Mouse (Mus musculus) ovary, postnatal 10 days (tissue): ENCODE measurements around the gene Hbb-bs.
"Not testable (repeated sequence)": the region's sequence is repeated elsewhere in the genome, so short reads cannot be mapped to it uniquely, and the experiment has no call there.

Experiments
- DNase-seq: peaks from one replicate; pipeline ENCODE4 v3.0.0; 2022; ENCODE audit warnings: low spot score

Gene Hbb-bs

GRCm38 (mm10) chr7:103811223-103811845 lies 16.6 kb downstream of the Hbb-bs start:
- no peak for DNase-seq

- DNase-seq: no peak
Observed at GRCm38 (mm10) chr7:103810746-103811145, 17.1 kb downstream of the Hbb-bs start.

- DNase-seq: no peak
Observed at GRCm38 (mm10) chr7:103810296-103810695, 17.6 kb downstream of the Hbb-bs start.

- no peak for DNase-seq
Observed at GRCm38 (mm10) chr7:103809801-103810155, 18.1 kb downstream of the Hbb-bs start.

GRCm38 (mm10) chr7:103808971-103809800 lies 18.7 kb downstream of the Hbb-bs start:
- DNase-seq: no peak

GRCm38 (mm10) chr7:103808120-103808519 lies 19.8 kb downstream of the Hbb-bs start:
- not testable (repeated sequence) for DNase-seq

- no peak for DNase-seq
Observed at GRCm38 (mm10) chr7:103806856-103807255, 21.0 kb downstream of the Hbb-bs start.

- no peak for DNase-seq
Observed at GRCm38 (mm10) chr7:103792669-103793388, 35.1 kb downstream of the Hbb-bs start.

- no peak for DNase-seq
Observed at GRCm38 (mm10) chr7:103791721-103792120, 36.2 kb downstream of the Hbb-bs start, which contains the start of gene Olfr67. Gene Olfr67 (minus strand): TSS chr7:103791821.

GRCm38 (mm10) chr7:103779598-103779997 lies 48.3 kb downstream of the Hbb-bs start, which contains the start of gene Olfr68:
Gene Olfr68 (minus strand): TSS chr7:103779698.
- no peak for DNase-seq

GRCm38 (mm10) chr7:103777652-103778051 lies 50.2 kb downstream of the Hbb-bs start:
- DNase-seq: not testable (repeated sequence)
